ENCODE assay signal across 9 mouse cellular contexts in the genomic region with DNA sequence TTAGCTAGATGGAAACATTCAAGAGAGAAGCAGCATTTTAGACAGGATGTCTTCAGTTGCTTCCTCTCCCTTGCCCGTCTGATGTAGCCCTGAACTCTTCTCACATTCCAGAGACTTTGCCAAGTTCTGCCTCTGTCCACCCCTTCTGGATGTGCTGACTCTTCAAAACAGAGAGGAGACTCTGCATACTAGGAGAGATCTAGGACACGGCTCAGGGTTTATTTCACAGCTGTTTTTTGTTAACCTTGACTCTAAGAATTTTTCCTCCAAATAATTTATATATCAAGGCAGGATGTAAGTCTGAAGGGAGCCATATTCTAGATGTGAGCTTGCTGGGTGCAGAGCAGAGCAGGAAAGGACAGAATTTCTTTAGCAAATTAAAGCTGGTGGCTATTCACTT.
DNase-seq lines count a peak whose midpoint lies in the region; ATAC-seq and TF ChIP-seq lines count a peak whose summit lies in the region.
"Had no signal": no experiment of that assay in that cellular context is flagged by ENCODE, and none has a peak within 500 bp of the region (broad histone marks: within the 10 kb centered on the region; RNA-seq: fewer than 3 reads in every experiment).

No protein-coding gene starts in this region.

- TF ChIP-seq POLR2A in embryonic fibroblast, embryonic 13.5 days (IDR thresholded peaks at IDR 0.05; ENCODE audit: low read depth, low read length), result no peak

- H3K4me2 ChIP-seq in limb, embryonic 15.5 days, result no peak overlapping the region
- H3K4me2 ChIP-seq: midbrain, embryonic 12.5 days had no signal

- no peak for ATAC-seq in limb, embryonic 15.5 days (ENCODE audit: insufficient number of reproducible peaks, low FRiP score, low TSS enrichment, low read depth)

- H3K4me1 ChIP-seq in embryonic fibroblast, embryonic 13.5 days (ENCODE audit: control insufficient read depth, insufficient read depth, low read length), result no peaks in the 10 kb centered on the region
- H3K4me1 ChIP-seq in limb, embryonic 15.5 days, result peaks cover 12% of the 10 kb centered on the region

- DNase-seq in layer of hippocampus, adult 2 months (ENCODE audit: low spot score in 2 of 2), result no peak
- no peak for DNase-seq in layer of hippocampus, adult 9-11 months
- peak; percentile 43 for DNase-seq in brain, adult 2 months (ENCODE audit: low read depth, low spot score)
- DNase-seq in layer of hippocampus, adult 8-10 months (ENCODE audit: low spot score in 2 of 2), result no peak
- no peak for DNase-seq in adrenal gland, adult 2 months
- DNase-seq: heart, postnatal 14 days had no signal

- 16% methylated on average over 2 of the region's 2 CpGs for WGBS in limb, embryonic 15.5 days

- no peaks in the 10 kb centered on the region for H3K27me3 ChIP-seq in limb, embryonic 15.5 days
- H3K27me3 ChIP-seq: midbrain, embryonic 12.5 days had no signal

- H3K9me3 ChIP-seq in limb, embryonic 15.5 days, result no peaks in the 10 kb centered on the region
- H3K9me3 ChIP-seq: midbrain, embryonic 12.5 days had no signal

- H3K9ac ChIP-seq in limb, embryonic 15.5 days, result no peak overlapping the region
- H3K9ac ChIP-seq: midbrain, embryonic 12.5 days had no signal

- H3K36me3 ChIP-seq in limb, embryonic 15.5 days, result no peaks in the 10 kb centered on the region
- H3K36me3 ChIP-seq: midbrain, embryonic 12.5 days had no signal

- TF ChIP-seq CTCF in layer of hippocampus, adult 2 months (conservative IDR thresholded peaks at IDR 0.05), result no peak
- TF ChIP-seq CTCF in embryonic fibroblast, embryonic 13.5 days (IDR thresholded peaks at IDR 0.05; ENCODE audit: borderline replicate concordance, insufficient read depth, low read length), result no peak

- H3K27ac ChIP-seq in layer of hippocampus, adult 2 months, result peak overlapping the region; percentile 32; the same call in 1 of the 2 replicates
- peak overlapping the region; percentile 50; the same call in 1 of the 2 replicates for H3K27ac ChIP-seq in embryonic fibroblast, embryonic 13.5 days (ENCODE audit: insufficient read depth, low read length)
- H3K27ac ChIP-seq in limb, embryonic 15.5 days, result peak overlapping the region; percentile 64

- no peak overlapping the region for H3K4me3 ChIP-seq in layer of hippocampus, adult 2 months
- no peak overlapping the region for H3K4me3 ChIP-seq in embryonic fibroblast, embryonic 13.5 days (ENCODE audit: insufficient read depth, low read length)
- no peak overlapping the region for H3K4me3 ChIP-seq in limb, embryonic 15.5 days
- H3K4me3 ChIP-seq: midbrain, embryonic 12.5 days had no signal
